Mouse (Mus musculus) embryo, embryonic 9.5 days (tissue): ENCODE data around the gene Dnah5.

ENCODE experiments used
- DNase-seq: peaks from one replicate; pipeline ENCODE4 v3.0.0-alpha.2; 2017; ENCODE audit errors: extremely low spot score

Dnah5 gene

GRCm38 (mm10) chr15:28466591-28467247 lies 263.2 kb downstream of the Dnah5 start:
- DNase-seq, result no peak

GRCm38 (mm10) chr15:28473749-28474390 lies 270.3 kb downstream of the Dnah5 start:
- no peak for DNase-seq

- DNase-seq, result no peak
Measured at GRCm38 (mm10) chr15:28502820-28503219, 299.3 kb downstream of the Dnah5 start.

GRCm38 (mm10) chr15:28515176-28515575 lies 311.6 kb downstream of the Dnah5 start:
- DNase-seq, result no peak
